Mouse (Mus musculus): ENCODE results near the gene Mgat4a.

GRCm38 (mm10) chr1:37509437-37509836 lies 31.4 kb downstream of the Mgat4a start:
- TF ChIP-seq CTCF (conservative IDR thresholded peaks at IDR 0.05 in 1 of 2, IDR thresholded peaks at IDR 0.05 in 1 of 2; ENCODE audit: low read depth in 2 of 2, low read length in 2 of 2): no peak
- TF ChIP-seq PAX5 (IDR thresholded peaks at IDR 0.05; ENCODE audit: low read length): no peak
- TF ChIP-seq POLR2A (IDR thresholded peaks at IDR 0.05; ENCODE audit: low read depth, low read length): no peak
- no peak for TF ChIP-seq TBP (conservative IDR thresholded peaks at IDR 0.05; ENCODE audit: low read depth, low read length)
- no peak for TF ChIP-seq EP300 (IDR thresholded peaks at IDR 0.05; ENCODE audit: low read length)
- no peak for TF ChIP-seq MAX (IDR thresholded peaks at IDR 0.05; ENCODE audit: low read length)
- no peak for TF ChIP-seq CHD2 (IDR thresholded peaks at IDR 0.05; ENCODE audit: low read length)
- no peak for TF ChIP-seq ZKSCAN1 (IDR thresholded peaks at IDR 0.05; ENCODE audit: borderline replicate concordance, low read depth, low read length)
- TF ChIP-seq ETS1 (conservative IDR thresholded peaks at IDR 0.05; ENCODE audit: low read depth, low read length): no peak
- TF ChIP-seq JUND (conservative IDR thresholded peaks at IDR 0.05; ENCODE audit: low read depth, low read length): no peak
- no peak for TF ChIP-seq RAD21 (IDR thresholded peaks at IDR 0.05; ENCODE audit: low read depth, low read length)
